Mouse (Mus musculus) MEL (cell line): ENCODE measurements around the gene Barx2. TPM values are rescaled to one million over a fixed set of nuclear protein-coding genes. Genes with fewer than 3 reads are reported as not detected.

Experiments used
- DNase-seq: peaks from one replicate; pipeline ENCODE4 v3.0.0; 2011; ENCODE audit warnings: low read depth, low spot score
- H3K27ac ChIP-seq: 2 replicates; pipeline ENCODE4 v1.5.1; 2012; ENCODE audit warnings: low read depth, mild to moderate bottlenecking, control low read depth, low read length, moderate library complexity; ENCODE audit not compliant: control insufficient read depth
- H3K27me3 ChIP-seq, 2 experiments: fragments of 150-350 bp in 1 of 2; sonication (generic) in 1 of 2; 2 replicates each; pipeline ENCODE4 v1.6.1; 2012; ENCODE audit warnings: low read length in 2 of 2, mild to moderate bottlenecking in 2 of 2, improper control_type of control experiment in 1 of 2, moderate library complexity in 1 of 2; ENCODE audit not compliant: insufficient read depth in 2 of 2, control insufficient read depth in 1 of 2
- H3K36me3 ChIP-seq, 2 experiments: 2 replicates each; pipeline ENCODE4 v1.6.1; 2012 to 2014; ENCODE audit warnings: low read length in 2 of 2, improper control_type of control experiment in 1 of 2, inconsistent platforms in 1 of 2, mild to moderate bottlenecking in 1 of 2; ENCODE audit not compliant: insufficient read depth in 2 of 2, control insufficient read depth in 1 of 2
- H3K4me1 ChIP-seq, 2 experiments: fragments of 150-350 bp in 1 of 2; sonication (generic) in 1 of 2; 2 replicates each; pipeline ENCODE4 v1.6.1; 2012; ENCODE audit warnings: low read length in 2 of 2, improper control_type of control experiment in 1 of 2, mild to moderate bottlenecking in 1 of 2; ENCODE audit not compliant: insufficient read depth in 2 of 2, control insufficient read depth in 1 of 2
- H3K4me3 ChIP-seq, 2 experiments: fragments of 150-350 bp in 1 of 2; sonication (generic) in 1 of 2; 2 replicates each; pipeline ENCODE4 v1.5.1; 2012; ENCODE audit warnings: low read depth in 2 of 2, low read length in 2 of 2, mild to moderate bottlenecking in 2 of 2, moderate library complexity in 2 of 2, control low read depth in 1 of 2, improper control_type of control experiment in 1 of 2; ENCODE audit not compliant: control insufficient read depth in 1 of 2, insufficient read depth in 1 of 2
- H3K79me2 ChIP-seq: 2 replicates; pipeline ENCODE4 v1.6.1; 2012; ENCODE audit warnings: mild to moderate bottlenecking, low read length, moderate library complexity; ENCODE audit not compliant: control insufficient read depth, poor library complexity, insufficient read depth
- H3K9ac ChIP-seq: 2 replicates; pipeline ENCODE4 v1.6.1; 2012; ENCODE audit warnings: low read depth, mild to moderate bottlenecking, control low read depth, low read length, moderate library complexity; ENCODE audit not compliant: control insufficient read depth, poor library complexity, severe bottlenecking
- H3K9me3 ChIP-seq: fragments of 150-350 bp; sonication (generic); replicated peaks from 2 replicates; pipeline ENCODE4 v1.6.1; 2012; ENCODE audit warnings: mild to moderate bottlenecking, low read length, improper control_type of control experiment, moderate library complexity; ENCODE audit not compliant: insufficient read depth
- BHLHE40 ChIP-seq: IDR thresholded peaks from 2 replicates; pipeline ENCODE4 v1.6.1; 2012; ENCODE audit warnings: low read depth, mild to moderate bottlenecking, inconsistent platforms, low read length, improper control_type of control experiment, borderline replicate concordance
- CTCF ChIP-seq, 3 experiments: IDR thresholded peaks in 2 of 3; conservative IDR thresholded peaks in 1 of 3; 2 replicates each; pipeline ENCODE4 v1.5.1; 2011 to 2012; ENCODE audit warnings: low read length in 3 of 3, low read depth in 2 of 3, mild to moderate bottlenecking in 2 of 3, improper control_type of control experiment in 1 of 3, inconsistent platforms in 1 of 3, mixed read lengths in 1 of 3, moderate library complexity in 1 of 3; ENCODE audit not compliant: control insufficient read depth in 1 of 3, insufficient read depth in 1 of 3, poor library complexity in 1 of 3, severe bottlenecking in 1 of 3
- ELF1 ChIP-seq: IDR thresholded peaks from 2 replicates; pipeline ENCODE4 v1.6.1; 2014; ENCODE audit warnings: low read depth, mild to moderate bottlenecking, inconsistent platforms, low read length, improper control_type of control experiment, moderate library complexity
- EP300 ChIP-seq, 2 experiments: IDR thresholded peaks; 2 replicates each; pipeline ENCODE4 v1.6.1; 2011; ENCODE audit warnings: improper control_type of control experiment in 2 of 2, low read length in 2 of 2, low read depth in 1 of 2, mild to moderate bottlenecking in 1 of 2
- HCFC1 ChIP-seq: IDR thresholded peaks from 2 replicates; pipeline ENCODE4 v1.6.1; 2012; ENCODE audit warnings: low read depth, mild to moderate bottlenecking, inconsistent platforms, low read length, improper control_type of control experiment, moderate library complexity
- MEF2A ChIP-seq: IDR thresholded peaks from 2 replicates; pipeline ENCODE4 v1.6.1; 2014; ENCODE audit warnings: low read depth, mild to moderate bottlenecking, inconsistent platforms, low read length, improper control_type of control experiment; ENCODE audit not compliant: poor library complexity, insufficient replicate concordance, severe bottlenecking; ENCODE audit errors: extremely low read depth
- MXI1 ChIP-seq: IDR thresholded peaks from 2 replicates; pipeline ENCODE4 v1.6.1; 2011; ENCODE audit warnings: mild to moderate bottlenecking, low read depth, low read length, improper control_type of control experiment
- MYB ChIP-seq: IDR thresholded peaks from 2 replicates; pipeline ENCODE4 v1.6.1; 2011; ENCODE audit warnings: mild to moderate bottlenecking, low read depth, low read length, improper control_type of control experiment
- MYC ChIP-seq: IDR thresholded peaks from 2 replicates; pipeline ENCODE4 v1.6.1; 2011; ENCODE audit warnings: low read depth, mild to moderate bottlenecking, low read length, improper control_type of control experiment, moderate library complexity
- NRF1 ChIP-seq: IDR thresholded peaks from 2 replicates; pipeline ENCODE4 v1.6.1; 2014; ENCODE audit warnings: low read depth, mild to moderate bottlenecking, inconsistent platforms, low read length, improper control_type of control experiment, moderate library complexity; ENCODE audit not compliant: poor library complexity, insufficient read depth, severe bottlenecking
- POLR2A ChIP-seq, 2 experiments: IDR thresholded peaks; 2 replicates each; pipeline ENCODE4 v1.6.1; 2011 to 2012; ENCODE audit warnings: low read length in 2 of 2, mild to moderate bottlenecking in 2 of 2, control low read depth in 1 of 2, improper control_type of control experiment in 1 of 2, low read depth in 1 of 2, moderate library complexity in 1 of 2; ENCODE audit not compliant: control insufficient read depth in 1 of 2, insufficient read depth in 1 of 2, poor library complexity in 1 of 2
- POLR2AphosphoS2 ChIP-seq: IDR thresholded peaks from 2 replicates; pipeline ENCODE4 v1.6.1; 2011; ENCODE audit warnings: low read length, improper control_type of control experiment
- POLR2AphosphoS5 ChIP-seq: IDR thresholded peaks from 2 replicates; pipeline ENCODE4 v1.6.1; 2012; ENCODE audit warnings: low read depth, borderline replicate concordance, mild to moderate bottlenecking, inconsistent platforms, low read length, moderate library complexity, mixed read lengths
- RCOR1 ChIP-seq: IDR thresholded peaks from 2 replicates; pipeline ENCODE4 v1.6.1; 2012; ENCODE audit warnings: low read depth, mild to moderate bottlenecking, inconsistent platforms, low read length, improper control_type of control experiment
- SIN3A ChIP-seq: IDR thresholded peaks from 2 replicates; pipeline ENCODE4 v1.6.1; 2012; ENCODE audit warnings: low read length, improper control_type of control experiment, inconsistent platforms
- SMC3 ChIP-seq: IDR thresholded peaks from 2 replicates; pipeline ENCODE4 v1.6.1; 2011; ENCODE audit warnings: low read depth, low read length, improper control_type of control experiment
- TAL1 ChIP-seq: IDR thresholded peaks from 2 replicates; pipeline ENCODE4 v1.6.1; 2012; ENCODE audit warnings: mild to moderate bottlenecking, inconsistent platforms, low read length, moderate library complexity, mixed read lengths
- TBP ChIP-seq: IDR thresholded peaks from 2 replicates; pipeline ENCODE4 v1.8.0; 2011; ENCODE audit warnings: low read depth, low read length, improper control_type of control experiment
- TCF12 ChIP-seq: IDR thresholded peaks from 2 replicates; pipeline ENCODE4 v1.6.1; 2014; ENCODE audit warnings: low read depth, mild to moderate bottlenecking, inconsistent platforms, low read length, improper control_type of control experiment, moderate library complexity
- UBTF ChIP-seq: IDR thresholded peaks from 2 replicates; pipeline ENCODE4 v1.6.1; 2012; ENCODE audit warnings: low read depth, mild to moderate bottlenecking, inconsistent platforms, low read length, improper control_type of control experiment, moderate library complexity, borderline replicate concordance; ENCODE audit not compliant: insufficient read depth
- USF1 ChIP-seq: IDR thresholded peaks from 2 replicates; pipeline ENCODE4 v1.6.1; 2014; ENCODE audit warnings: low read depth, mild to moderate bottlenecking, inconsistent platforms, low read length, improper control_type of control experiment, moderate library complexity
- USF2 ChIP-seq, 2 experiments: IDR thresholded peaks; 2 replicates each; pipeline ENCODE4 v1.6.1; 2011 to 2012; ENCODE audit warnings: improper control_type of control experiment in 2 of 2, low read length in 2 of 2, borderline replicate concordance in 1 of 2, inconsistent platforms in 1 of 2, low read depth in 1 of 2, mild to moderate bottlenecking in 1 of 2; ENCODE audit not compliant: insufficient read depth in 1 of 2
- ZC3H11A ChIP-seq: IDR thresholded peaks from 2 replicates; pipeline ENCODE4 v1.6.1; 2012; ENCODE audit warnings: low read depth, mild to moderate bottlenecking, inconsistent platforms, low read length, improper control_type of control experiment
- ZKSCAN1 ChIP-seq: IDR thresholded peaks from 2 replicates; pipeline ENCODE4 v1.6.1; 2012; ENCODE audit warnings: low read depth, mild to moderate bottlenecking, inconsistent platforms, low read length, improper control_type of control experiment, moderate library complexity
- ZMIZ1 ChIP-seq: IDR thresholded peaks from 2 replicates; pipeline ENCODE4 v1.6.1; 2012; ENCODE audit warnings: low read depth, mild to moderate bottlenecking, inconsistent platforms, low read length, improper control_type of control experiment, moderate library complexity
- ZNF384 ChIP-seq: IDR thresholded peaks from 2 replicates; pipeline ENCODE4 v1.6.1; 2012; ENCODE audit warnings: low read depth, mild to moderate bottlenecking, inconsistent platforms, low read length, improper control_type of control experiment
- polyA plus RNA-seq, 2 experiments: library from polyadenylated mRNA; stranded (reverse) in 1 of 2; unstranded in 1 of 2; fragments of >175 nt in 1 of 2; fragments of >200 nt in 1 of 2; gene quantifications; 2 replicates each; pipeline versions ENCODE4 v1.2.1 to v1.2.4; 2012; ENCODE audit warnings: low replicate concordance in 2 of 2, low read depth in 1 of 2; ENCODE audit not compliant: insufficient read length in 2 of 2, insufficient read depth in 1 of 2, missing spikeins in 1 of 2
- total RNA-seq: library from RNA; depleted of rRNA; stranded (reverse); fragments of 300-350 nt; gene quantifications from 2 replicates; pipeline ENCODE4 v1.2.3, GENCODE M21; 2012

Gene Barx2
- total and polyA plus RNA-seq, 3 experiments = not detected

- H3K9ac ChIP-seq = no peak overlapping the region
- no peak for TF ChIP-seq BHLHE40
- no peak for TF ChIP-seq HCFC1
- TF ChIP-seq ZKSCAN1 = no peak
- no peak for TF ChIP-seq TBP
- no peak for TF ChIP-seq USF2 (IDR thresholded peaks at IDR 0.05; ENCODE audit: borderline replicate concordance in 1 of 2, insufficient read depth in 1 of 2, low read depth in 1 of 2, low read length in 2 of 2)
- TF ChIP-seq TAL1 = no peak
- TF ChIP-seq MXI1 = no peak
- no peak for TF ChIP-seq NRF1
- TF ChIP-seq ZNF384 = no peak
- no peak for TF ChIP-seq SMC3
- TF ChIP-seq SIN3A = no peak
- no peak for TF ChIP-seq UBTF
- TF ChIP-seq ZMIZ1 = no peak
- no peak for TF ChIP-seq USF1
- TF ChIP-seq ZC3H11A = no peak
- H3K27ac ChIP-seq = no peak overlapping the region
- no peak overlapping the region for H3K4me3 ChIP-seq
- no peaks in the 10 kb centered on the region for H3K36me3 ChIP-seq
- no peaks in the 10 kb centered on the region for H3K9me3 ChIP-seq
- no peaks in the 10 kb centered on the region; a peak in 1 of 4 replicates for H3K27me3 ChIP-seq
- no peaks in the 10 kb centered on the region for H3K79me2 ChIP-seq
- no peaks in the 10 kb centered on the region for H3K4me1 ChIP-seq
- DNase-seq = no peak
Observed at GRCm38 (mm10) chr9:31919802-31920201, 6.5 kb upstream of the Barx2 start.

- Histone ChIP-seq H3K27me3 (no peaks in the 10 kb centered on the region), H3K9me3 (no peaks in the 10 kb centered on the region)
Observed at GRCm38 (mm10) chr9:31916421-31916820, 3.2 kb upstream of the Barx2 start.

More at GRCm38 (mm10) chr9:31916421-31916820, 3.2 kb upstream of the Barx2 start:
- Histone ChIP-seq H3K79me2 (no peaks in the 10 kb centered on the region), H3K4me1 (no peaks in the 10 kb centered on the region), H3K9ac (no peak overlapping the region), H3K36me3 (no peaks in the 10 kb centered on the region), H3K27ac (no peak overlapping the region), H3K4me3 (no peak overlapping the region)
- no peak for DNase-seq
- TF ChIP-seq POLR2AphosphoS5 = no peak
- TF ChIP-seq ELF1 = no peak
- TF ChIP-seq MEF2A = no peak
- TF ChIP-seq MYC = no peak
- no peak for TF ChIP-seq ZNF384
- TF ChIP-seq EP300 (IDR thresholded peaks at IDR 0.05; ENCODE audit: low read depth in 1 of 2, low read length in 2 of 2) = no peak
- no peak for TF ChIP-seq ZC3H11A
- TF ChIP-seq CTCF (IDR thresholded peaks at IDR 0.05 in 2 of 3, conservative IDR thresholded peaks at IDR 0.05 in 1 of 3; ENCODE audit: control insufficient read depth in 1 of 3, insufficient read depth in 1 of 3, low read depth in 2 of 3, low read length in 3 of 3, poor library complexity in 1 of 3, severe bottlenecking in 1 of 3) = no peak
- no peak for TF ChIP-seq UBTF
- no peak for TF ChIP-seq POLR2AphosphoS2
- no peak for TF ChIP-seq ZKSCAN1
- TF ChIP-seq TAL1 = no peak
- no peak for TF ChIP-seq RCOR1
- no peak for TF ChIP-seq TCF12
- TF ChIP-seq POLR2A (IDR thresholded peaks at IDR 0.05; ENCODE audit: control insufficient read depth in 1 of 2, insufficient read depth in 1 of 2, low read depth in 1 of 2, low read length in 2 of 2, poor library complexity in 1 of 2) = no peak
- no peak for TF ChIP-seq TBP
- TF ChIP-seq MYB = no peak
